24 mouse cellular contexts compared by ENCODE assay signal in genomic region chr4:98550116-98550515, GRCm38 (mm10).
"Had no signal": no experiment of that assay in that cellular context is flagged by ENCODE, and none has a peak within 500 bp of the region (broad histone marks: within the 10 kb centered on the region; RNA-seq: fewer than 3 reads in every experiment).

No protein-coding gene starts in this region.

- H3K4me3 ChIP-seq: heart, adult 2 months; heart, embryonic 13.5 days; heart, embryonic 15.5 days; hindbrain, embryonic 10.5 days; hindbrain, embryonic 12.5 days; intestine, embryonic 15.5 days; layer of hippocampus, adult 2 months; left cerebral cortex, adult 2 months; limb, embryonic 10.5 days; limb, embryonic 12.5 days; liver, embryonic 13.5 days; liver, embryonic 15.5 days had no signal

- H3K27ac ChIP-seq: heart, adult 2 months; heart, embryonic 13.5 days; heart, embryonic 15.5 days; hindbrain, embryonic 10.5 days; hindbrain, embryonic 12.5 days; hindbrain, embryonic 14.5 days; intestine, embryonic 15.5 days; layer of hippocampus, adult 2 months; left cerebral cortex, adult 2 months; limb, embryonic 10.5 days; limb, embryonic 12.5 days; liver, embryonic 13.5 days; liver, embryonic 15.5 days had no signal

- DNase-seq: gastrocnemius, postnatal 10 days; gastrocnemius, postnatal 25 days; heart, adult 2 months; heart, postnatal 14 days; heart, postnatal 4 days; kidney, adult 18-20 months; kidney, adult 8-10 months; kidney, postnatal 10 days; kidney, postnatal 25 days; kidney, postnatal 4 days; liver; liver, embryonic 13.5 days; liver, postnatal 0 days had no signal

- H3K27me3 ChIP-seq: heart, embryonic 13.5 days; heart, embryonic 15.5 days; hindbrain, embryonic 12.5 days; intestine, embryonic 15.5 days; limb, embryonic 12.5 days; liver, embryonic 13.5 days; liver, embryonic 15.5 days had no signal

- H3K4me1 ChIP-seq: liver, embryonic 13.5 days; liver, embryonic 15.5 days had no signal
